In the genomic region with DNA sequence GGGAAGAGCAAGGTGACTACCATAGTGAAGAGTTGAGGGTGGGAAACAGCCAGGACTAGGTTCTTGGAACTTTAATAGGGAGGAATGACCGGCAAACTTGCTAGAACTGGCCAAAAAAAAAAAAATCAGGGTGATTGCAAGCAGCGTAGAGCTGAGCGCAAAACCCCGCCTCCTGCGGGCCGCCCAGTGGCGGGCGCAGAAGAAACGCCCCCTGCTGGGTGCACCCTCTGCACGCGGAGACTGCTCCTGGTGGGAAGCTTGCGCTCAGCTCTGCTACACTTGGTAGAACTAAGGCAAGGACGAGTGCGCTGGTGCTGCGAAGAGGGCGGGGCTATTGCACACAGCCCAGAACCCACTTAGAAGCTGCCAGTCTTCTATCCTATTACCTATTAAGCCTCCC, we compare ENCODE assay signal across 8 mouse cellular contexts. TPM values are rescaled to one million over a fixed set of nuclear protein-coding genes. Genes with fewer than 3 reads are reported as not detected.
DNase-seq lines count a peak whose midpoint lies in the region; ATAC-seq and TF ChIP-seq lines count a peak whose summit lies in the region.

No protein-coding gene starts in this region.

- H3K9ac ChIP-seq in intestine, embryonic 16.5 days (ENCODE audit: low read depth, low read length) = peak overlapping the region; percentile 58
- peak overlapping the region; percentile 65 for H3K9ac ChIP-seq in liver, adult 2 months (ENCODE audit: low read depth, low read length)
- no peak overlapping the region for H3K9ac ChIP-seq in midbrain, postnatal 0 days (replicated peaks; ENCODE audit: low read length, poor library complexity, severe bottlenecking)

- 0 out of 2 replicates have a peak, but pooled peaks have one; percentile 25 for TF ChIP-seq POLR2A in liver, adult 2 months (IDR thresholded peaks at IDR 0.05; ENCODE audit: extremely low read depth, insufficient read depth, low read length)

- peak; percentile 41 for DNase-seq in cerebellum, adult 9-11 months
- no peak for DNase-seq in cerebellum, adult 8-10 months
- peak; percentile 86 for DNase-seq in embryo, embryonic 11 days
- no peak for DNase-seq in liver, adult 2 months (ENCODE audit: extremely low read depth, low read depth, low spot score)
- DNase-seq in midbrain, postnatal 0 days (ENCODE audit: low spot score) = peak; percentile 73
- DNase-seq in spleen, postnatal 36 days (ENCODE audit: low spot score in 2 of 2) = peak; percentile 61 to 63

- H3K36me3 ChIP-seq in intestine, embryonic 16.5 days (ENCODE audit: control insufficient read depth, insufficient read depth, low read length) = no peaks in the 10 kb centered on the region
- H3K36me3 ChIP-seq in liver, adult 2 months (ENCODE audit: control insufficient read depth, insufficient read depth, low read length) = no peaks in the 10 kb centered on the region
- H3K36me3 ChIP-seq in midbrain, postnatal 0 days (ENCODE audit: insufficient read depth, low read length) = no peaks in the 10 kb centered on the region

- 1% methylated on average over 16 of the region's 16 CpGs for WGBS in intestine, embryonic 16.5 days
- under 1% methylated on average over 16 of the region's 16 CpGs for WGBS in liver, adult 2 months
- 0% methylated on average over 16 of the region's 16 CpGs for WGBS in midbrain, postnatal 0 days

- peak; percentile 67 for ATAC-seq in granulocyte monocyte progenitor cell, adult 5-6 weeks (replicated peaks; ENCODE audit: poor library complexity, severe bottlenecking)
- ATAC-seq in intestine, embryonic 16.5 days = peak; percentile 60
- peak; percentile 41; the same call in 1 of the 2 replicates for ATAC-seq in midbrain, postnatal 0 days (ENCODE audit: low FRiP score)

- no peaks in the 10 kb centered on the region for H3K79me2 ChIP-seq in liver, adult 2 months (ENCODE audit: control insufficient read depth, insufficient read depth, low read length)

- peaks cover 31% of the 10 kb centered on the region for H3K4me1 ChIP-seq in intestine, embryonic 16.5 days (ENCODE audit: control insufficient read depth, insufficient read depth, low read length)
- peaks cover 17% of the 10 kb centered on the region for H3K4me1 ChIP-seq in liver, adult 2 months (ENCODE audit: control insufficient read depth, insufficient read depth, low read length)
- H3K4me1 ChIP-seq in midbrain, postnatal 0 days (ENCODE audit: insufficient read depth, low read length) = peaks cover 3% of the 10 kb centered on the region

- peaks cover 15% of the 10 kb centered on the region for H3K27me3 ChIP-seq in intestine, embryonic 16.5 days (replicated peaks; ENCODE audit: control insufficient read depth, insufficient read depth, low read length)
- no peaks in the 10 kb centered on the region for H3K27me3 ChIP-seq in liver, adult 2 months (ENCODE audit: control insufficient read depth, insufficient read depth, low read length)
- H3K27me3 ChIP-seq in midbrain, postnatal 0 days (ENCODE audit: insufficient read depth, low read length) = peaks cover 62% of the 10 kb centered on the region

- TF ChIP-seq CTCF in liver, adult 2 months (IDR thresholded peaks at IDR 0.05; ENCODE audit: low read depth, low read length) = peak; percentile 81
- peak; percentile 63 for TF ChIP-seq CTCF in midbrain, postnatal 0 days (IDR thresholded peaks at IDR 0.05)

- peak overlapping the region; percentile 58 for H3K4me2 ChIP-seq in intestine, embryonic 16.5 days (ENCODE audit: low read depth, low read length)
- H3K4me2 ChIP-seq in midbrain, postnatal 0 days (ENCODE audit: low read depth, low read length, poor library complexity, severe bottlenecking) = peak overlapping the region; percentile 32

- no peaks in the 10 kb centered on the region for H3K9me3 ChIP-seq in intestine, embryonic 16.5 days (ENCODE audit: control insufficient read depth, low read length)
- H3K9me3 ChIP-seq in midbrain, postnatal 0 days (ENCODE audit: low read length) = no peaks in the 10 kb centered on the region

- H3K27ac ChIP-seq in intestine, embryonic 16.5 days (ENCODE audit: low read length) = peak overlapping the region; percentile 90
- peak overlapping the region; percentile 53 for H3K27ac ChIP-seq in liver, adult 2 months (replicated peaks; ENCODE audit: insufficient read depth, low read depth, low read length)
- H3K27ac ChIP-seq in midbrain, postnatal 0 days (ENCODE audit: low read depth, low read length) = no peak overlapping the region

- H3K4me3 ChIP-seq in intestine, embryonic 16.5 days (ENCODE audit: low read length) = peak overlapping the region; percentile 35
- peak overlapping the region; percentile 43 for H3K4me3 ChIP-seq in liver, adult 2 months (ENCODE audit: insufficient read depth, low read depth, low read length)
- H3K4me3 ChIP-seq in midbrain, postnatal 0 days (ENCODE audit: low read depth, low read length) = peak overlapping the region; percentile 19; the same call in 1 of the 2 replicates

RNA-seq across cellular contexts. Expression of gene Mt1, which starts 4.2 kb away (rescaled TPM):
- total RNA-seq in granulocyte monocyte progenitor cell, adult 5-6 weeks (2014; fragmentation: Nextera tagmentation) = 120 and 175 TPM in 2 replicates
- total RNA-seq in granulocyte monocyte progenitor cell, adult 5-6 weeks (2017) = 233 and 290 TPM in 2 replicates
- 3,631 and 3,684 TPM in 2 replicates for polyA plus RNA-seq in intestine, embryonic 16.5 days (2015; fragmentation: Nextera tagmentation; extraction: Ambion mirVana)
- 270 and 333 TPM in 2 replicates for total RNA-seq in liver, adult 2 months (2014; rRNA removed)
- 388 and 1,689 TPM in 2 replicates for polyA plus RNA-seq in liver, adult 2 months (2012; rRNA removed)
- total RNA-seq in midbrain, postnatal 0 days (2014; rRNA removed) = 460 and 504 TPM in 2 replicates
- 387 and 420 TPM in 2 replicates for polyA plus RNA-seq in midbrain, postnatal 0 days (2015; fragmentation: Nextera tagmentation; extraction: Ambion mirVana)

RNA-seq across cellular contexts. Expression of gene Mt2, which starts 10.7 kb away (rescaled TPM):
- 0.82 and 4.7 TPM in 2 replicates for total RNA-seq in granulocyte monocyte progenitor cell, adult 5-6 weeks (2014; fragmentation: Nextera tagmentation)
- 3.9 and 8.7 TPM in 2 replicates for total RNA-seq in granulocyte monocyte progenitor cell, adult 5-6 weeks (2017)
- 600 and 738 TPM in 2 replicates for polyA plus RNA-seq in intestine, embryonic 16.5 days (2015; fragmentation: Nextera tagmentation; extraction: Ambion mirVana)
- total RNA-seq in liver, adult 2 months (2014; rRNA removed) = 120 and 122 TPM in 2 replicates
- polyA plus RNA-seq in liver, adult 2 months (2012; rRNA removed) = 9.4 and 162 TPM in 2 replicates
- 57.7 and 131 TPM in 2 replicates for total RNA-seq in midbrain, postnatal 0 days (2014; rRNA removed)
- polyA plus RNA-seq in midbrain, postnatal 0 days (2015; fragmentation: Nextera tagmentation; extraction: Ambion mirVana) = 92.3 and 101 TPM in 2 replicates

RNA-seq across cellular contexts. Expression of gene Mt3, which starts 30.7 kb away (rescaled TPM):
- total RNA-seq in granulocyte monocyte progenitor cell, adult 5-6 weeks (2014; fragmentation: Nextera tagmentation) = not detected in 2 replicates
- not detected in 2 replicates for total RNA-seq in granulocyte monocyte progenitor cell, adult 5-6 weeks (2017)
- polyA plus RNA-seq in intestine, embryonic 16.5 days (2015; fragmentation: Nextera tagmentation; extraction: Ambion mirVana) = 5.4 and 5.5 TPM in 2 replicates
- not detected in 2 replicates for total RNA-seq in liver, adult 2 months (2014; rRNA removed)
- polyA plus RNA-seq in liver, adult 2 months (2012; rRNA removed) = 0.21 TPM in 1 of 2 replicates, not detected in the other
- total RNA-seq in midbrain, postnatal 0 days (2014; rRNA removed) = 571 and 599 TPM in 2 replicates
- polyA plus RNA-seq in midbrain, postnatal 0 days (2015; fragmentation: Nextera tagmentation; extraction: Ambion mirVana) = 314 and 354 TPM in 2 replicates

RNA-seq across cellular contexts. Expression of gene Nup93, which starts 31.2 kb away (rescaled TPM):
- 38.9 and 45.1 TPM in 2 replicates for total RNA-seq in granulocyte monocyte progenitor cell, adult 5-6 weeks (2014; fragmentation: Nextera tagmentation)
- 45.5 and 46.0 TPM in 2 replicates for total RNA-seq in granulocyte monocyte progenitor cell, adult 5-6 weeks (2017)
- polyA plus RNA-seq in intestine, embryonic 16.5 days (2015; fragmentation: Nextera tagmentation; extraction: Ambion mirVana) = 56.9 and 66.4 TPM in 2 replicates
- total RNA-seq in liver, adult 2 months (2014; rRNA removed) = 2.3 and 3.2 TPM in 2 replicates
- 3.4 and 4.6 TPM in 2 replicates for polyA plus RNA-seq in liver, adult 2 months (2012; rRNA removed)
- 47.9 and 65.3 TPM in 2 replicates for total RNA-seq in midbrain, postnatal 0 days (2014; rRNA removed)
- 38.4 and 39.9 TPM in 2 replicates for polyA plus RNA-seq in midbrain, postnatal 0 days (2015; fragmentation: Nextera tagmentation; extraction: Ambion mirVana)

RNA-seq across cellular contexts. Expression of gene Mt4, which starts 46.1 kb away (rescaled TPM):
- not detected in 2 replicates for total RNA-seq in granulocyte monocyte progenitor cell, adult 5-6 weeks (2014; fragmentation: Nextera tagmentation)
- total RNA-seq in granulocyte monocyte progenitor cell, adult 5-6 weeks (2017) = not detected in 2 replicates
- 5.5 and 6.3 TPM in 2 replicates for polyA plus RNA-seq in intestine, embryonic 16.5 days (2015; fragmentation: Nextera tagmentation; extraction: Ambion mirVana)
- not detected in 2 replicates for total RNA-seq in liver, adult 2 months (2014; rRNA removed)
- polyA plus RNA-seq in liver, adult 2 months (2012; rRNA removed) = not detected in 2 replicates
- total RNA-seq in midbrain, postnatal 0 days (2014; rRNA removed) = not detected in 2 replicates
- polyA plus RNA-seq in midbrain, postnatal 0 days (2015; fragmentation: Nextera tagmentation; extraction: Ambion mirVana) = not detected in 2 replicates

Comparison
In these comparisons a context has a peak if more than half of its experiments do, and no peak if none do; other contexts are left out.
1. DNase-seq: peak in cerebellum, adult 9-11 months (single experiment), embryo, embryonic 11 days (single experiment), midbrain, postnatal 0 days (single experiment) and spleen, postnatal 36 days (2 of 2); none in cerebellum, adult 8-10 months (single experiment) and liver, adult 2 months (single experiment).
2. RNA of gene Mt3, which starts 30.7 kb away (total RNA-seq): 571 to 599 TPM in midbrain, postnatal 0 days; not detected in granulocyte monocyte progenitor cell, adult 5-6 weeks and not detected in liver, adult 2 months; every median in the first group is over 100 times any median in the second.
3. Peak in every context shown above with its lines, with median percentiles within 50 percentile points of each other: ATAC-seq and H3K4me3 ChIP-seq.